Comparison of ENCODE assay signal across 7 mouse cellular contexts in genomic region chr19:9982852-9983542, GRCm38 (mm10). TPM values are rescaled to one million over a fixed set of nuclear protein-coding genes. Genes with fewer than 3 reads are reported as not detected.
DNase-seq lines count a peak whose midpoint lies in the region; ATAC-seq and TF ChIP-seq lines count a peak whose summit lies in the region.

No protein-coding gene starts in this region.

- intact Hi-C loops in heart, postnatal 10 days (cut with DNase I): no loop called here
- intact Hi-C loops in left cerebral cortex, adult 2 months (cut with DNase I): loop anchor here (1.0 to 2.0 kb wide), 2 partner anchors 16 to 61 kb away; no protein-coding TSS in a partner anchor

- peaks cover 63% of the 10 kb centered on the region for H3K79me2 ChIP-seq in macrophage (ENCODE audit: inconsistent target)

- in situ Hi-C loops in ES-E14 (cut with MboI; ENCODE audit: low sequenced_read_pairs in 2 of 2, unreplicated experiment in 2 of 2): no loop called here

- ATAC-seq in erythroid progenitor cell, adult 5-6 weeks (replicated peaks; ENCODE audit: low FRiP score, poor library complexity, severe bottlenecking): peak; percentile 70

- peak overlapping the region; percentile 97 to 98 for H3K4me3 ChIP-seq in ES-E14 (ENCODE audit: insufficient read depth in 1 of 2, low read depth in 1 of 2, low read length in 2 of 2, poor library complexity in 1 of 2, severe bottlenecking in 1 of 2)
- peak overlapping the region; percentile 58 for H3K4me3 ChIP-seq in left cerebral cortex, adult 2 months
- peak overlapping the region; percentile 97 for H3K4me3 ChIP-seq in macrophage (ENCODE audit: inconsistent target)

- WGBS in macrophage (ENCODE audit: missing documents): under 1% methylated on average over 19 of the region's 31 CpGs

- DNase-seq in ES-E14 (ENCODE audit: low read depth, low spot score): no peak
- DNase-seq in adrenal gland, postnatal 10 days: peak; percentile 86
- DNase-seq in heart, postnatal 10 days: peak; percentile 72 to 82
- DNase-seq in left cerebral cortex, adult 2 months (ENCODE audit: extremely low spot score in 1 of 2, low spot score in 2 of 2): peak in 1 of 2 experiments; percentile 63
- peak; percentile 73 for DNase-seq in skeletal muscle tissue, adult 2 months (ENCODE audit: low read depth, low spot score)

- peaks cover 16% of the 10 kb centered on the region for H3K36me3 ChIP-seq in ES-E14 (ENCODE audit: control insufficient read depth, insufficient read depth, low read length, poor library complexity, severe bottlenecking)
- H3K36me3 ChIP-seq in macrophage (ENCODE audit: inconsistent target): 0 out of 2 replicates have a peak, but pooled peaks cover 5% of the 10 kb centered on the region

- TF ChIP-seq CTCF in left cerebral cortex, adult 2 months (IDR thresholded peaks at IDR 0.05): no peak; the same call in 1 of the 2 replicates

- H3K4me1 ChIP-seq in ES-E14 (ENCODE audit: control insufficient read depth in 2 of 2, insufficient read depth in 2 of 2, low read length in 2 of 2, poor library complexity in 1 of 2): peaks cover 4 to 19% of the 10 kb centered on the region in 2 experiments; a peak in 2 of 4 replicates

- H3K9me3 ChIP-seq in ES-E14 (ENCODE audit: control insufficient read depth, insufficient read depth, low read depth, low read length): no peaks in the 10 kb centered on the region

- peak overlapping the region; percentile 96 for H3K9ac ChIP-seq in ES-E14 (ENCODE audit: insufficient read depth, low read depth, low read length, poor library complexity, severe bottlenecking)

- H3K27ac ChIP-seq in ES-E14 (ENCODE audit: insufficient read depth, low read depth, low read length, poor library complexity, severe bottlenecking): peak overlapping the region; percentile 83
- peak overlapping the region; percentile 97 for H3K27ac ChIP-seq in left cerebral cortex, adult 2 months
- H3K27ac ChIP-seq in macrophage: peak overlapping the region; percentile 94

TF ChIP-seq in ES-E14, 5 proteins besides CTCF, POLR2A, EP300 and RAD21:
- TF ChIP-seq ZNF384 (IDR thresholded peaks at IDR 0.05; ENCODE audit: low read depth, low read length): no peak
- no peak for TF ChIP-seq CHD2 (IDR thresholded peaks at IDR 0.05; ENCODE audit: low read depth, low read length)
- TF ChIP-seq MAFK (IDR thresholded peaks at IDR 0.05; ENCODE audit: insufficient read depth, low read depth, low read length): no peak
- no peak for TF ChIP-seq HCFC1 (IDR thresholded peaks at IDR 0.05; ENCODE audit: borderline replicate concordance, insufficient read depth, low read length)
- no peak for TF ChIP-seq ZC3H11A (IDR thresholded peaks at IDR 0.05; ENCODE audit: borderline replicate concordance, low read depth, low read length)
TF ChIP-seq in ES-E14: peak in this region for 0.

RNA-seq across cellular contexts. Expression of gene Fth1, which starts 2.6 kb away (rescaled TPM):
- 413 and 478 TPM in 2 replicates for total RNA-seq in ES-E14 (2012; rRNA removed)
- 1,000 to 10,000 TPM; 2,032 to 2,040 TPM for total RNA-seq in adrenal gland, postnatal 10 days (2021)
- 2,541 and 2,855 TPM in 2 replicates for total RNA-seq in erythroid progenitor cell, adult 5-6 weeks (2015; ENCODE audit: low replicate concordance)
- total RNA-seq in erythroid progenitor cell, adult 5-6 weeks (2017; ENCODE audit: low replicate concordance): 1,910 and 2,502 TPM in 2 replicates
- total RNA-seq in heart, postnatal 10 days (2021): 1,000 to 10,000 TPM; 1,753 to 1,826 TPM
- total RNA-seq in left cerebral cortex, adult 2 months (2021): 1,000 to 10,000 TPM; 2,213 to 2,341 TPM
- total RNA-seq in macrophage (2018; cell fraction: chromatin; rRNA removed): 1,000 to 10,000 TPM in 25 of 26 experiments, 100 to 1,000 TPM in 1; 839 to 4,643 (median 2,612) TPM
- total RNA-seq in macrophage (2018; cell fraction: cytosol; rRNA removed): over 10,000 TPM; 27,371 to 77,320 (median 43,339) TPM
- over 10,000 TPM in 4 of 26 experiments, 1,000 to 10,000 TPM in 22; 2,155 to 11,196 (median 6,502) TPM for total RNA-seq in macrophage (2018; cell fraction: nucleus; rRNA removed)
- polyA plus RNA-seq in macrophage (2018): 25,011 to 42,260 TPM (median 38,400 TPM) in 3 replicates

RNA-seq across cellular contexts. Expression of gene Best1, which starts 18.4 kb away (rescaled TPM):
- total RNA-seq in ES-E14 (2012; rRNA removed): 0.62 and 0.95 TPM in 2 replicates
- under 1 TPM; 0.39 to 0.45 TPM for total RNA-seq in adrenal gland, postnatal 10 days (2021)
- total RNA-seq in erythroid progenitor cell, adult 5-6 weeks (2015; ENCODE audit: low replicate concordance): not detected in 2 replicates
- total RNA-seq in erythroid progenitor cell, adult 5-6 weeks (2017; ENCODE audit: low replicate concordance): not detected in 2 replicates
- total RNA-seq in heart, postnatal 10 days (2021): under 1 TPM; 0.20 to 0.36 TPM
- total RNA-seq in left cerebral cortex, adult 2 months (2021): under 1 TPM; 0.49 to 0.75 TPM
- 1 to 10 TPM in 8 of 26 experiments, under 1 TPM in 17, not detected in 1; 0.25 to 4.7 (median 0.74) TPM for total RNA-seq in macrophage (2018; cell fraction: chromatin; rRNA removed)
- 1 to 10 TPM in 9 of 26 experiments, under 1 TPM in 17; 0.35 to 1.7 (median 0.84) TPM for total RNA-seq in macrophage (2018; cell fraction: cytosol; rRNA removed)
- 1 to 10 TPM in 13 of 26 experiments, under 1 TPM in 12, not detected in 1; 0.34 to 3.0 (median 1.1) TPM for total RNA-seq in macrophage (2018; cell fraction: nucleus; rRNA removed)
- 0.11 to 1.8 TPM (median 0.22 TPM) in 3 replicates for polyA plus RNA-seq in macrophage (2018)

RNA-seq across cellular contexts. Expression of gene Rab3il1, which starts 18.5 kb away (rescaled TPM):
- total RNA-seq in ES-E14 (2012; rRNA removed): 3.8 and 4.0 TPM in 2 replicates
- total RNA-seq in adrenal gland, postnatal 10 days (2021): 10 to 100 TPM in 1 of 2 experiments, 1 to 10 TPM in 1; 10.0 to 15.0 TPM
- 252 and 262 TPM in 2 replicates for total RNA-seq in erythroid progenitor cell, adult 5-6 weeks (2015; ENCODE audit: low replicate concordance)
- 345 and 413 TPM in 2 replicates for total RNA-seq in erythroid progenitor cell, adult 5-6 weeks (2017; ENCODE audit: low replicate concordance)
- 10 to 100 TPM; 10.4 to 12.1 TPM for total RNA-seq in heart, postnatal 10 days (2021)
- total RNA-seq in left cerebral cortex, adult 2 months (2021): 1 to 10 TPM; 9.4 TPM
- 100 to 1,000 TPM in 11 of 26 experiments, 10 to 100 TPM in 14, 1 to 10 TPM in 1; 8.2 to 225 (median 73.2) TPM for total RNA-seq in macrophage (2018; cell fraction: chromatin; rRNA removed)
- 100 to 1,000 TPM in 17 of 26 experiments, 10 to 100 TPM in 9; 35.4 to 153 (median 124) TPM for total RNA-seq in macrophage (2018; cell fraction: cytosol; rRNA removed)
- total RNA-seq in macrophage (2018; cell fraction: nucleus; rRNA removed): 100 to 1,000 TPM in 10 of 26 experiments, 10 to 100 TPM in 16; 23.9 to 194 (median 77.8) TPM
- polyA plus RNA-seq in macrophage (2018): 97.7 to 161 TPM (median 125 TPM) in 3 replicates

RNA-seq across cellular contexts. Expression of gene Fads3, which starts 58.4 kb away (rescaled TPM):
- 4.0 and 7.2 TPM in 2 replicates for total RNA-seq in ES-E14 (2012; rRNA removed)
- 10 to 100 TPM; 11.1 to 14.7 TPM for total RNA-seq in adrenal gland, postnatal 10 days (2021)
- total RNA-seq in erythroid progenitor cell, adult 5-6 weeks (2015; ENCODE audit: low replicate concordance): 15.5 and 16.3 TPM in 2 replicates
- 9.4 and 12.6 TPM in 2 replicates for total RNA-seq in erythroid progenitor cell, adult 5-6 weeks (2017; ENCODE audit: low replicate concordance)
- 10 to 100 TPM; 39.7 to 45.5 TPM for total RNA-seq in heart, postnatal 10 days (2021)
- 10 to 100 TPM; 26.6 to 28.1 TPM for total RNA-seq in left cerebral cortex, adult 2 months (2021)
- total RNA-seq in macrophage (2018; cell fraction: chromatin; rRNA removed): 10 to 100 TPM in 16 of 26 experiments, 1 to 10 TPM in 9, under 1 TPM in 1; 0.68 to 64.4 (median 14.8) TPM
- 1 to 10 TPM; 1.2 to 4.0 (median 2.3) TPM for total RNA-seq in macrophage (2018; cell fraction: cytosol; rRNA removed)
- total RNA-seq in macrophage (2018; cell fraction: nucleus; rRNA removed): 10 to 100 TPM in 10 of 26 experiments, 1 to 10 TPM in 15, under 1 TPM in 1; 0.92 to 26.0 (median 8.6) TPM
- polyA plus RNA-seq in macrophage (2018): 2.4 to 3.4 TPM (median 2.4 TPM) in 3 replicates

Comparison
In these comparisons a context has a peak if more than half of its experiments do, and no peak if none do; other contexts are left out.
1. RNA of gene Rab3il1, which starts 18.5 kb away (total RNA-seq): 252 to 413 TPM in erythroid progenitor cell, adult 5-6 weeks; 10.0 to 15.0 TPM in adrenal gland, postnatal 10 days, 10.4 to 12.1 TPM in heart, postnatal 10 days, 9.4 TPM in left cerebral cortex, adult 2 months and 3.8 to 4.0 TPM in ES-E14; every median in the first group is over 10 times any median in the second.
2. Peak in every context shown above with its lines, with median percentiles within 50 percentile points of each other: H3K27ac ChIP-seq and H3K4me3 ChIP-seq.